Mouse (Mus musculus): ENCODE measurements around the gene Gmppa.

- TF ChIP-seq POLR2A (IDR thresholded peaks at IDR 0.05; ENCODE audit: extremely low read depth, insufficient read depth, low read length) (no peak), CTCF (IDR thresholded peaks at IDR 0.05; ENCODE audit: low read depth, low read length) (no peak)
These were observed 50.8 kb downstream of the Gmppa start for GRCm38 (mm10) chr1:75486561-75486960.
